Mouse (Mus musculus): ENCODE measurements around the gene Myo1d. TPM values are rescaled to one million over a fixed set of nuclear protein-coding genes. Genes with fewer than 3 reads are reported as not detected.

The Myo1d gene
- polyA plus RNA-seq, 1 experiment from 2014 or later, result 15.8 TPM

- H3K27ac ChIP-seq (ENCODE audit: low read length), result no peak overlapping the region
- H3K36me3 ChIP-seq (ENCODE audit: insufficient read depth, low read length), result peaks cover 11% of the 10 kb centered on the region; the same call in 1 of the 2 replicates
- WGBS, result 51% methylated on average over 6 of the region's 6 CpGs
- H3K4me1 ChIP-seq (ENCODE audit: insufficient read depth, low read length), result peaks cover 10% of the 10 kb centered on the region; the same call in 1 of the 2 replicates
- H3K27me3 ChIP-seq (ENCODE audit: insufficient read depth, low read length), result no peaks in the 10 kb centered on the region
- no peak for ATAC-seq (ENCODE audit: low FRiP score, low TSS enrichment)
- H3K9me3 ChIP-seq (ENCODE audit: low read length), result peaks cover 6% of the 10 kb centered on the region
- H3K9ac ChIP-seq (replicated peaks; ENCODE audit: low read length), result no peak overlapping the region
- no peak overlapping the region for H3K4me3 ChIP-seq (ENCODE audit: low read length)
- no peak overlapping the region for H3K4me2 ChIP-seq (replicated peaks; ENCODE audit: low read depth, low read length)
Measured at GRCm38 (mm10) chr11:80808551-80809070, 28.8 kb upstream of the Myo1d start.

GRCm38 (mm10) chr11:80802706-80803105, 22.9 kb upstream of the Myo1d start:
- no peak overlapping the region for H3K4me2 ChIP-seq (replicated peaks; ENCODE audit: low read depth, low read length)
- 0 out of 2 replicates have a peak overlapping the region, but pooled peaks have one; percentile 8 for H3K27ac ChIP-seq (ENCODE audit: low read length)
- no peaks in the 10 kb centered on the region for H3K4me1 ChIP-seq (ENCODE audit: insufficient read depth, low read length)
- H3K27me3 ChIP-seq (ENCODE audit: insufficient read depth, low read length), result no peaks in the 10 kb centered on the region
- no peak for ATAC-seq (ENCODE audit: low FRiP score, low TSS enrichment)
- 32% methylated on average over 3 of the region's 3 CpGs for WGBS
- peaks cover 6% of the 10 kb centered on the region for H3K9me3 ChIP-seq (ENCODE audit: low read length)
- H3K4me3 ChIP-seq (ENCODE audit: low read length), result no peak overlapping the region
- H3K36me3 ChIP-seq (ENCODE audit: insufficient read depth, low read length), result no peaks in the 10 kb centered on the region
- no peak overlapping the region for H3K9ac ChIP-seq (replicated peaks; ENCODE audit: low read length)

GRCm38 (mm10) chr11:80799979-80800378, 20.2 kb upstream of the Myo1d start:
- Histone ChIP-seq H3K27ac (ENCODE audit: low read length) (no peak overlapping the region), H3K36me3 (ENCODE audit: insufficient read depth, low read length) (no peaks in the 10 kb centered on the region), H3K4me3 (ENCODE audit: low read length) (no peak overlapping the region), H3K9ac (replicated peaks; ENCODE audit: low read length) (no peak overlapping the region), H3K4me2 (replicated peaks; ENCODE audit: low read depth, low read length) (no peak overlapping the region), H3K27me3 (ENCODE audit: insufficient read depth, low read length) (no peaks in the 10 kb centered on the region), H3K4me1 (ENCODE audit: insufficient read depth, low read length) (no peaks in the 10 kb centered on the region), H3K9me3 (ENCODE audit: low read length) (peaks cover 2% of the 10 kb centered on the region)
- 52% methylated on average over 3 of the region's 3 CpGs for WGBS
- no peak for ATAC-seq (ENCODE audit: low FRiP score, low TSS enrichment)

- Histone ChIP-seq H3K9ac (replicated peaks; ENCODE audit: low read length) (no peak overlapping the region), H3K27me3 (ENCODE audit: insufficient read depth, low read length) (no peaks in the 10 kb centered on the region), H3K36me3 (ENCODE audit: insufficient read depth, low read length) (no peaks in the 10 kb centered on the region), H3K27ac (ENCODE audit: low read length) (no peak overlapping the region), H3K9me3 (ENCODE audit: low read length) (no peaks in the 10 kb centered on the region), H3K4me1 (ENCODE audit: insufficient read depth, low read length) (no peaks in the 10 kb centered on the region), H3K4me3 (ENCODE audit: low read length) (no peak overlapping the region), H3K4me2 (replicated peaks; ENCODE audit: low read depth, low read length) (no peak overlapping the region)
- no peak for ATAC-seq (ENCODE audit: low FRiP score, low TSS enrichment)
- 45% methylated on average over 8 of the region's 8 CpGs for WGBS
Measured at GRCm38 (mm10) chr11:80795431-80795830, 15.6 kb upstream of the Myo1d start.

GRCm38 (mm10) chr11:80794290-80794689, 14.5 kb upstream of the Myo1d start:
- Histone ChIP-seq H3K4me1 (ENCODE audit: insufficient read depth, low read length) (no peaks in the 10 kb centered on the region), H3K9me3 (ENCODE audit: low read length) (no peaks in the 10 kb centered on the region), H3K27ac (ENCODE audit: low read length) (no peak overlapping the region), H3K36me3 (ENCODE audit: insufficient read depth, low read length) (no peaks in the 10 kb centered on the region), H3K4me3 (ENCODE audit: low read length) (no peak overlapping the region), H3K27me3 (ENCODE audit: insufficient read depth, low read length) (no peaks in the 10 kb centered on the region), H3K9ac (replicated peaks; ENCODE audit: low read length) (no peak overlapping the region), H3K4me2 (replicated peaks; ENCODE audit: low read depth, low read length) (no peak overlapping the region)
- ATAC-seq (ENCODE audit: low FRiP score, low TSS enrichment), result no peak
- 93% methylated on average over 4 of the region's 4 CpGs for WGBS

GRCm38 (mm10) chr11:80793386-80793785, 13.6 kb upstream of the Myo1d start:
- no peaks in the 10 kb centered on the region for H3K4me1 ChIP-seq (ENCODE audit: insufficient read depth, low read length)
- no peaks in the 10 kb centered on the region for H3K27me3 ChIP-seq (ENCODE audit: insufficient read depth, low read length)
- no peak overlapping the region for H3K4me3 ChIP-seq (ENCODE audit: low read length)
- no peaks in the 10 kb centered on the region for H3K9me3 ChIP-seq (ENCODE audit: low read length)
- no peaks in the 10 kb centered on the region for H3K36me3 ChIP-seq (ENCODE audit: insufficient read depth, low read length)
- no peak for ATAC-seq (ENCODE audit: low FRiP score, low TSS enrichment)
- no peak overlapping the region for H3K4me2 ChIP-seq (replicated peaks; ENCODE audit: low read depth, low read length)
- no peak overlapping the region for H3K27ac ChIP-seq (ENCODE audit: low read length)
- no peak overlapping the region for H3K9ac ChIP-seq (replicated peaks; ENCODE audit: low read length)
- WGBS, result 89% methylated on average over 4 of the region's 4 CpGs

- H3K27ac ChIP-seq (ENCODE audit: low read length), result no peak overlapping the region
- WGBS, result 65% methylated on average over 3 of the region's 3 CpGs
- ATAC-seq (ENCODE audit: low FRiP score, low TSS enrichment), result no peak
Measured at GRCm38 (mm10) chr11:80791677-80792432, 12.0 kb upstream of the Myo1d start.

GRCm38 (mm10) chr11:80790413-80790812, 10.6 kb upstream of the Myo1d start:
- no peaks in the 10 kb centered on the region for H3K9me3 ChIP-seq (ENCODE audit: low read length)
- H3K27ac ChIP-seq (ENCODE audit: low read length), result no peak overlapping the region
- H3K4me3 ChIP-seq (ENCODE audit: low read length), result no peak overlapping the region
- H3K36me3 ChIP-seq (ENCODE audit: insufficient read depth, low read length), result no peaks in the 10 kb centered on the region
- no peaks in the 10 kb centered on the region for H3K4me1 ChIP-seq (ENCODE audit: insufficient read depth, low read length)
- no peak overlapping the region for H3K4me2 ChIP-seq (replicated peaks; ENCODE audit: low read depth, low read length)
- H3K9ac ChIP-seq (replicated peaks; ENCODE audit: low read length), result no peak overlapping the region
- no peaks in the 10 kb centered on the region for H3K27me3 ChIP-seq (ENCODE audit: insufficient read depth, low read length)
- ATAC-seq (ENCODE audit: low FRiP score, low TSS enrichment), result no peak
- WGBS, result 65% methylated on average over 3 of the region's 3 CpGs

More at GRCm38 (mm10) chr11:80791677-80792432, 12.0 kb upstream of the Myo1d start:
- Histone ChIP-seq H3K9me3 (ENCODE audit: low read length) (no peaks in the 10 kb centered on the region), H3K9ac (replicated peaks; ENCODE audit: low read length) (no peak overlapping the region), H3K36me3 (ENCODE audit: insufficient read depth, low read length) (no peaks in the 10 kb centered on the region), H3K4me3 (ENCODE audit: low read length) (no peak overlapping the region), H3K27me3 (ENCODE audit: insufficient read depth, low read length) (no peaks in the 10 kb centered on the region), H3K4me1 (ENCODE audit: insufficient read depth, low read length) (no peaks in the 10 kb centered on the region), H3K4me2 (replicated peaks; ENCODE audit: low read depth, low read length) (no peak overlapping the region)

- Histone ChIP-seq H3K4me3 (ENCODE audit: low read length) (no peak overlapping the region), H3K4me1 (ENCODE audit: insufficient read depth, low read length) (no peaks in the 10 kb centered on the region), H3K9me3 (ENCODE audit: low read length) (no peaks in the 10 kb centered on the region), H3K36me3 (ENCODE audit: insufficient read depth, low read length) (no peaks in the 10 kb centered on the region), H3K4me2 (replicated peaks; ENCODE audit: low read depth, low read length) (no peak overlapping the region), H3K27ac (ENCODE audit: low read length) (no peak overlapping the region), H3K9ac (replicated peaks; ENCODE audit: low read length) (no peak overlapping the region), H3K27me3 (ENCODE audit: insufficient read depth, low read length) (no peaks in the 10 kb centered on the region)
- 53% methylated on average over 7 of the region's 7 CpGs for WGBS
- no peak for ATAC-seq (ENCODE audit: low FRiP score, low TSS enrichment)
Measured at GRCm38 (mm10) chr11:80789647-80790240, 9.9 kb upstream of the Myo1d start.

GRCm38 (mm10) chr11:80785672-80786071, 5.8 kb upstream of the Myo1d start:
- Histone ChIP-seq H3K9me3 (ENCODE audit: low read length) (no peaks in the 10 kb centered on the region), H3K27me3 (ENCODE audit: insufficient read depth, low read length) (no peaks in the 10 kb centered on the region), H3K36me3 (ENCODE audit: insufficient read depth, low read length) (no peaks in the 10 kb centered on the region), H3K4me3 (ENCODE audit: low read length) (no peak overlapping the region), H3K4me2 (replicated peaks; ENCODE audit: low read depth, low read length) (no peak overlapping the region), H3K9ac (replicated peaks; ENCODE audit: low read length) (no peak overlapping the region), H3K27ac (ENCODE audit: low read length) (no peak overlapping the region), H3K4me1 (ENCODE audit: insufficient read depth, low read length) (0 out of 2 replicates have a peak, but pooled peaks cover 6% of the 10 kb centered on the region)
- no peak for ATAC-seq (ENCODE audit: low FRiP score, low TSS enrichment)
- WGBS, result 88% methylated on average over 5 of the region's 5 CpGs

Data from kidney, embryonic 16.5 days (tissue).